Mouse (Mus musculus) adrenal gland, postnatal 36 days (tissue): ENCODE results near the gene Stom. TPM values are rescaled to one million over a fixed set of nuclear protein-coding genes. Genes with fewer than 3 reads are reported as not detected.
A peak's percentile ranks its signal among the peaks of the same experiment; 100 is the strongest.

Experiments
- DNase-seq, 2 experiments: peaks; one replicate each; pipeline ENCODE4 v3.0.0; 2021; ENCODE audit warnings: mixed read lengths in 1 of 2
- total RNA-seq, 2 experiments: library from RNA; stranded (reverse); gene quantifications; 2 replicates each; pipeline ENCODE4 v1.2.3; 2021

Stom gene
- total RNA-seq, 2 experiments from 2014 or later, result 38.9 to 53.7 TPM

GRCm38 (mm10) chr2:35320399-35320798 lies 16.4 kb downstream of the Stom start:
- DNase-seq, result no peak

GRCm38 (mm10) chr2:35318405-35318804 lies 18.4 kb downstream of the Stom start:
- DNase-seq, result no peak

GRCm38 (mm10) chr2:35317604-35318003 lies 19.2 kb downstream of the Stom start:
- DNase-seq, result no peak

- no peak for DNase-seq
These were observed 22.5 kb downstream of the Stom start for GRCm38 (mm10) chr2:35314300-35314699.

- no peak for DNase-seq
These were observed 26.8 kb downstream of the Stom start for GRCm38 (mm10) chr2:35309906-35310493.

GRCm38 (mm10) chr2:35308166-35308565 lies 28.6 kb downstream of the Stom start:
- no peak for DNase-seq

GRCm38 (mm10) chr2:35302049-35302885 lies 34.5 kb downstream of the Stom start:
- DNase-seq, result no peak

GRCm38 (mm10) chr2:35299437-35299836 lies 37.3 kb downstream of the Stom start:
- no peak for DNase-seq

- peak; percentile 73 to 78 for DNase-seq
These were observed 39.0 kb downstream of the Stom start for GRCm38 (mm10) chr2:35297703-35298332.

GRCm38 (mm10) chr2:35293291-35293690 lies 43.5 kb downstream of the Stom start:
- no peak for DNase-seq

- no peak for DNase-seq
These were observed 44.1 kb downstream of the Stom start for GRCm38 (mm10) chr2:35292700-35293099.

- peak; percentile 27 to 62 for DNase-seq
These were observed 44.9 kb downstream of the Stom start for GRCm38 (mm10) chr2:35291856-35292255.

- peak; percentile 78 to 80 for DNase-seq
These were observed 47.8 kb downstream of the Stom start for GRCm38 (mm10) chr2:35288758-35289635.

GRCm38 (mm10) chr2:35287017-35287620 lies 49.7 kb downstream of the Stom start:
- DNase-seq, result no peak

GRCm38 (mm10) chr2:35285209-35285608 lies 51.6 kb downstream of the Stom start:
- DNase-seq, result no peak

- DNase-seq, result no peak
These were observed 52.8 kb downstream of the Stom start for GRCm38 (mm10) chr2:35283997-35284396.

GRCm38 (mm10) chr2:35282214-35282613 lies 54.6 kb downstream of the Stom start:
- peak; percentile 20 to 49 for DNase-seq

GRCm38 (mm10) chr2:35280001-35280400 lies 56.8 kb downstream of the Stom start:
- DNase-seq, result no peak

- peak in 1 of 2 experiments; percentile 46 for DNase-seq
These were observed 58.2 kb downstream of the Stom start for GRCm38 (mm10) chr2:35278371-35279210.

GRCm38 (mm10) chr2:35277686-35278085 lies 59.1 kb downstream of the Stom start:
- DNase-seq, result peak in 1 of 2 experiments; percentile 55

GRCm38 (mm10) chr2:35273536-35273935 lies 63.2 kb downstream of the Stom start:
- peak; percentile 30 to 58 for DNase-seq
